Mouse (Mus musculus) CH12.LX (cell line): ENCODE measurements around the gene Cirbp.

ENCODE experiments used
- CTCF ChIP-seq, 2 experiments: IDR thresholded peaks in 1 of 2; conservative IDR thresholded peaks in 1 of 2; 2 replicates each; pipeline ENCODE4 v1.5.1; 2011 to 2012; ENCODE audit warnings: low read depth in 2 of 2, low read length in 2 of 2, improper control_type of control experiment in 1 of 2, inconsistent platforms in 1 of 2, mild to moderate bottlenecking in 1 of 2, moderate library complexity in 1 of 2
- E2F4 ChIP-seq: IDR thresholded peaks from 2 replicates; pipeline ENCODE4 v1.6.1; 2011; ENCODE audit warnings: low read depth, low read length, improper control_type of control experiment; ENCODE audit not compliant: insufficient replicate concordance
- POLR2A ChIP-seq: IDR thresholded peaks from 2 replicates; pipeline ENCODE4 v1.6.1; 2011; ENCODE audit warnings: low read depth, mild to moderate bottlenecking, improper control_type of control experiment, low read length

DNA sequence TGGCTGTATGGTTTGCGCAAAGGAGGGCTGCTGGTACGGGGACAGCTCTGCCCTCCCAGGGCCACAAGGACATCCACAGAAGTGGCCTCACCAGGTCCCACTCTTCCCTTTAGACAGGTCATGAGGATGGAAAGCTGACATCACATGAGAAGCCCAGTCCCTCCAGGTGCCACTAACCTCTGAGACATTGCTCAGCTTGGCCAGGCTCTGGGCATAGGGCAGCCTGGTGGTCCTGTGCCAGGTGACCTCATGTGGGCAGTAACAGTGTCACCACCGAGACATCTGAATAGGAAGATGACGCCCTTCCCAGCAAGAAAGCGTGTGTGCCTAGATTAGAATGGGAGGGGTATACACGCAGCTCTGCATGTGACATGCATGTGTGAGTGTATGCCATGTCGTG is 16.8 kb downstream of the Cirbp start:
- TF ChIP-seq E2F4 (no peak), CTCF (conservative IDR thresholded peaks at IDR 0.05 in 1 of 2, IDR thresholded peaks at IDR 0.05 in 1 of 2; ENCODE audit: low read depth in 2 of 2, low read length in 2 of 2) (no peak), POLR2A (no peak)
